Mouse (Mus musculus) testis, adult 2 months (tissue): ENCODE data around the gene Aloxe3. TPM values are rescaled to one million over a fixed set of nuclear protein-coding genes. Genes with fewer than 3 reads are reported as not detected.

Source experiments
- H3K27ac ChIP-seq: fragments of 200-500 bp; 2 replicates; pipeline ENCODE4 v1.5.1; 2012; ENCODE audit warnings: low read depth, low read length; ENCODE audit not compliant: control insufficient read depth, insufficient read depth
- H3K27me3 ChIP-seq: fragments of 200-500 bp; 2 replicates; pipeline ENCODE4 v1.6.1; 2012; ENCODE audit warnings: mild to moderate bottlenecking, low read length, moderate library complexity; ENCODE audit not compliant: control insufficient read depth, insufficient read depth
- H3K36me3 ChIP-seq: fragments of 200-500 bp; 2 replicates; pipeline ENCODE4 v1.6.1; 2012; ENCODE audit warnings: mild to moderate bottlenecking, low read length; ENCODE audit not compliant: control insufficient read depth, insufficient read depth
- H3K4me1 ChIP-seq: fragments of 200-500 bp; 2 replicates; pipeline ENCODE4 v1.6.1; 2012; ENCODE audit warnings: low read length; ENCODE audit not compliant: control insufficient read depth, insufficient read depth
- H3K4me3 ChIP-seq: fragments of 200-500 bp; 2 replicates; pipeline ENCODE4 v1.5.1; 2012; ENCODE audit warnings: low read depth, mild to moderate bottlenecking, low read length, moderate library complexity, mixed read lengths; ENCODE audit not compliant: control insufficient read depth
- CTCF ChIP-seq: fragments of 200-500 bp; IDR thresholded peaks from 2 replicates; pipeline ENCODE4 v1.5.1; 2012; ENCODE audit warnings: low read depth, mild to moderate bottlenecking, inconsistent platforms, low read length, moderate library complexity; ENCODE audit not compliant: control insufficient read depth, insufficient read depth, insufficient replicate concordance
- POLR2A ChIP-seq: fragments of 200-500 bp; IDR thresholded peaks from 2 replicates; pipeline ENCODE4 v1.6.1; 2012; ENCODE audit warnings: low read depth, mild to moderate bottlenecking, inconsistent platforms, low read length, moderate library complexity; ENCODE audit not compliant: control insufficient read depth
- polyA plus RNA-seq: library from polyadenylated mRNA; depleted of rRNA; stranded (reverse); fragments of >200 nt; gene quantifications from 2 replicates; pipeline ENCODE4 v1.2.3, GENCODE M21; 2012

Gene Aloxe3
- polyA plus RNA-seq, 1 experiment, result 6.1 TPM

DNA sequence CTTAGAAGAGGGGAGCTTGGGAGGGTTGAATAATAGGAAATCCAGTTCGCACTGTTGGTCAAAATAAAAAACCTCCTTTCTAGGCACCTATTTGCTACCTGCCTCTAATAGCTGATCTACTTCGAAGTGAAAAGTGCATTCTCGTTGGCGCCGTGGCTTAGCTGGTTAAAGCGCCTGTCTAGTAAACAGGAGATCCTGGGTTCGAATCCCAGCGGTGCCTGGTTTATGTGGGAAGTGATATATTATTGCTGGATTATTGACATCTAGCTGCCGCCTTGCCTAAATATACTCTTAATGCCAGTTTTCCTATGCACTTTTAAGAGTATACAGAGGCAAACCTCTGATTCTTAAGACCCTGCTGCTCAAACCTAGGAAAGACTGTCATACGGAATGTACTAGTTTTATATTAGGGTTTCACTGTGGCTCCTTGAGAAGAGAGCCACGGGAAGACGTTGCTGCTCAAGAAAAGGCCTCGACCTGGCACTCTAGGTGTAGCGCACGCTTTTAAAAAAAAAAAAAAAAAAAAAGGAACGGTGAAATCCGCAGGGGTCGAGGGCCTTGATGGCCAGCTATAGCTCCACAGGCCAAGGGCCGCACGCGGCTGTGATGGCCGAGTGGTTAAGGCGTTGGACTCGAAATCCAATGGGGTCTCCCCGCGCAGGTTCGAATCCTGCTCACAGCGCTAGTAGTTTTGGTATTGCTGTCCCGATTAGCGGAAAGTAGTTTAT is 15.2 kb upstream of the Aloxe3 start:
- peaks cover 2% of the 10 kb centered on the region; the same call in 1 of the 2 replicates for H3K36me3 ChIP-seq
- TF ChIP-seq POLR2A (no peak), CTCF (no peak)
- peaks cover 4% of the 10 kb centered on the region for H3K4me1 ChIP-seq
- H3K27ac ChIP-seq, result no peak overlapping the region; the same call in 1 of the 2 replicates
- peak overlapping the region; percentile 56 for H3K4me3 ChIP-seq
- no peaks in the 10 kb centered on the region for H3K27me3 ChIP-seq

DNA sequence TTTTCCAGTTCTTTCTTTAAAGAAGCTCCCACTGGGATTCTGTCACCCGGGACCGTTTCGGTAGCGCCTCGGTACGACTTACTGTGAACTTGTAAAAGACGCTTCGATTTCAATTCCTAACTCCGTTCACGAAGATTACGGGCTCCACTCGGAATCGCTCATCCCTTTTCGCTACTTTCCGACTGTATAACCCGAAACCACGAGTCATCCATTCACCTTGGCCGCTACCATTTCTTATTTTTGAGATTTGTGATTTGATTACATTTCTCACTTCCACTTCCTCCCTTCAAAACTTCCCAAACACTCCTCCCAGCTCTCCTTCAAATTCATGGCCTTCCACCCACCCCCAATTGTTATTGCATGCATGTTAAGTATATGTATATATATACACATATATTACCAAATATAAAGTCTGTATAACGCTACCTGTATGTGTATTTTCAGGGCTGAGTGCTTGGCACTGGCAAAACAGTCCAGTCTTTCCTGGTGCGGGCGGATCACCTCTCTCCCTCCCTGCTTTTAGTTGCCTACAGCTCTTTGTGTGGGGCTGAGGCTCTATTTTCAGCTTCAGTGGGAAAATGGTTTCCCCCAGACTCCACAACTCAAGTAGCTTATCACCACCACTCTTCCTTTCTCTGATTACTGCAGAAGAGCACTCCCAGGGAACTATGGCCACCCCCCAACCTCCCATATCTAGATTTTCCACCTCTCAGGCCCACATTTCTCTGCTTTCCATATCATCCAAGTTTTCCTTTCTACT is 14.5 kb upstream of the Aloxe3 start:
- TF ChIP-seq POLR2A (no peak), CTCF (no peak)
- Histone ChIP-seq H3K36me3 (peaks cover 2% of the 10 kb centered on the region; the same call in 1 of the 2 replicates), H3K27me3 (no peaks in the 10 kb centered on the region), H3K4me1 (peaks cover 4% of the 10 kb centered on the region), H3K27ac (no peak overlapping the region), H3K4me3 (peak overlapping the region; percentile 14)

DNA sequence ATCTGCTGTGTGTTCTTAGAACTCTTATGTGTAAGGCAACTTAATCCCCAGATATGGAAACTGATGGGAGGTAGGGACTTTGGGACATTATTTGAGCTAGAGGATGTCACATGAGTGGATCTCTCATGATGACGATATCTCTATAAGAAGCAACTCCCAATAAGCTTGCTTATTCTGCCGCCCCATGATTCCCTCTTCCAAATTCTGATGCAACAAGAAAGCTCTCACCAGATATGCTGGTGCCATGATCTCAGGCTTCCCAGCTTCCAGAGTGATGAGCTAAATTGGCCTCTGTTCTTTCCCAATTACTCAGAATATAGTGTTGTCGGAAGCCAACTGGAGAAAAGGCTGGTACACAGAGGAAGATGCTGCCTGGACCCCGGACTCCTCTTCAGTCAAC is 13.8 kb upstream of the Aloxe3 start:
- Histone ChIP-seq H3K27ac (no peak overlapping the region), H3K4me3 (no peak overlapping the region), H3K4me1 (peaks cover 4% of the 10 kb centered on the region), H3K27me3 (no peaks in the 10 kb centered on the region), H3K36me3 (peaks cover 2% of the 10 kb centered on the region; the same call in 1 of the 2 replicates)
- no peak for TF ChIP-seq CTCF
- TF ChIP-seq POLR2A, result no peak

DNA sequence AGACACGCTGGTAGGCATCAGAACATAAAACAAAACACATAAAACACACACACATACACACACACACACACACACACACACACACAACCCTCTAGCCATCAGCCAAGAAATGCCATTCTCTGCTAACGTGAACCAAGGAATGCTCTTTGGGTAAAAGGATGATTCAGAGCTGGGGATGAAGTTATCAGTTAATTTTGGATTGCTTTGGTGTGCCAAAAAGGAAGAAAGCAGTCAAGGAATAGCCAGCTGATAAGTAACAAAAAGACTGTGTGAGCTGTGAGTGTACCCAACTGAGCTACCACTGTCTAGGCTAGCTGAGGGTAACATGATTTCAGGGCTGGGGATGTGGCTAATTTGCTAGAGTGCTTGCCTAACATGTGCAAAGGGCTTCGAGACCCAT is 11.7 kb upstream of the Aloxe3 start:
- Histone ChIP-seq H3K36me3 (peaks cover 1% of the 10 kb centered on the region; the same call in 1 of the 2 replicates), H3K4me3 (no peak overlapping the region), H3K27me3 (no peaks in the 10 kb centered on the region)

DNA sequence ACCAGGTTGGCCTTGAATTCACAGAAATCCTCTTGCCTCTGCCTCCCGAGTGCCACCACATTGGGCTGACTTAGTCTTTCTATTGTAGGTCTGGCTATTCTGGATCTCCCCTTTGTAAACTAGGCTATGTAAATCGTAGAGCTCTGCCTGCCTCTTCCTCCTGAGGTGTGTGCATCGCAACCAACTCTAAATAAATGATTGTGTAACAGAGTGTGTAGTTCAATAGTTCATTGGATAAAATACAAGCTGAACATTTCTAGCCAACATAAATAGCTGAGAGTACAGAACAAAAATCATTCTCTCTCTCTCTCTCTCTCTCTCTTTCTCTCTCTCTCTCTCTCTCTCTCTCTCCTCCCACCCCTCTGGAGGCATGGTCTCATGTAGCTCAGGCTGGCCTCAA is 11.1 kb upstream of the Aloxe3 start:
- Histone ChIP-seq H3K27ac (no peak overlapping the region), H3K36me3 (no peaks in the 10 kb centered on the region), H3K4me3 (no peak overlapping the region), H3K27me3 (no peaks in the 10 kb centered on the region), H3K4me1 (peaks cover 19% of the 10 kb centered on the region)
- TF ChIP-seq CTCF (no peak), POLR2A (no peak)

More for the DNA sequence above, 11.7 kb upstream of the Aloxe3 start:
- TF ChIP-seq POLR2A, result no peak
- no peak for TF ChIP-seq CTCF
- Histone ChIP-seq H3K27ac (no peak overlapping the region), H3K4me1 (peaks cover 17% of the 10 kb centered on the region)

DNA sequence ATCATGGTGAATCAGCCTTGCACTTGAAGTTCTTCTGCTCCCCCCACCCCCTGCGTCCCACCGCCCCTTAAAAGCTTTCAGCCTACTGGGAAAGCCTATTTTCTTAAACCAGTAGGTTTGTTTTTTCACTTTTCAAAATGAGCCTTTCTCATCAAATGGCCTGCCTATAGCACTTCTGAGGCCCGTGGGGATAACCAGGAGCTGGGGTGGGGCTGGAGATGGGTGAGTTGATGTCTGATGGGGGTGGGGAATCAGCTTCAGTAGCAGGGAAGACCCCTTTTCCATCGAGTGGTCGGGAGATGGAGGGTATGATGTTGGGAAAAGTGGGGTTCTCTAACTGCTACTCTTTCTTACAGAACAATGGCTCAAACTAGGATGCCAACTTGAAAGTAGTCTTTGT is 8.9 kb upstream of the Aloxe3 start:
- Histone ChIP-seq H3K27me3 (no peaks in the 10 kb centered on the region), H3K4me1 (peaks cover 33% of the 10 kb centered on the region), H3K36me3 (no peaks in the 10 kb centered on the region), H3K4me3 (no peak overlapping the region), H3K27ac (no peak overlapping the region)
- no peak for TF ChIP-seq CTCF
- TF ChIP-seq POLR2A, result no peak
